Mouse (Mus musculus) intestine, embryonic 15.5 days (tissue): ENCODE measurements around the gene Galnt15. TPM values are rescaled to one million over a fixed set of nuclear protein-coding genes. Genes with fewer than 3 reads are reported as not detected.
"Not testable (repeated sequence)": the region's sequence is repeated elsewhere in the genome, so short reads cannot be mapped to it uniquely, and the experiment has no call there.

Experiments
- ATAC-seq: fragments of 200-750 bp; cut with Nextera tagmentation; 2 replicates; pipeline ENCODE4 v1.8.0; 2017; ENCODE audit warnings: moderate TSS enrichment, moderate library complexity
- H3K27ac ChIP-seq: fragments of 300-500 bp; sonication (generic); 2 replicates; pipeline ENCODE4 v1.5.1; 2015; ENCODE audit warnings: mild to moderate bottlenecking, inconsistent platforms
- H3K27me3 ChIP-seq: fragments of 300-500 bp; sonication (generic); replicated peaks from 2 replicates; pipeline ENCODE4 v1.6.1; 2015; ENCODE audit warnings: inconsistent platforms
- H3K36me3 ChIP-seq: fragments of 300-500 bp; sonication (generic); 2 replicates; pipeline ENCODE4 v1.6.1; 2015; ENCODE audit warnings: inconsistent platforms
- H3K4me1 ChIP-seq: fragments of 300-500 bp; sonication (generic); replicated peaks from 2 replicates; pipeline ENCODE4 v1.6.1; 2015; ENCODE audit warnings: inconsistent platforms
- H3K4me2 ChIP-seq: fragments of 300-500 bp; sonication (generic); replicated peaks from 2 replicates; pipeline ENCODE4 v1.6.1; 2015; ENCODE audit warnings: mild to moderate bottlenecking, inconsistent platforms
- H3K4me3 ChIP-seq: fragments of 300-500 bp; sonication (generic); replicated peaks from 2 replicates; pipeline ENCODE4 v1.5.1; 2015; ENCODE audit warnings: inconsistent platforms
- H3K9ac ChIP-seq: fragments of 300-500 bp; sonication (generic); 2 replicates; pipeline ENCODE4 v1.6.1; 2015; ENCODE audit warnings: inconsistent platforms
- H3K9me3 ChIP-seq: fragments of 300-500 bp; sonication (generic); 2 replicates; pipeline ENCODE4 v1.6.1; 2016; ENCODE audit warnings: inconsistent platforms
- WGBS: fragments of 180-500 bp; shearing (Covaris S2); methylation state at CpG from one replicate; pipeline ENCODE4 v1.1.7; 2015; 5-methylcytosine and 5-hydroxymethylcytosine counted together
- polyA plus RNA-seq: library from polyadenylated mRNA; unstranded; fragments of >200 nt; fragmentation: Nextera tagmentation; extraction: Ambion mirVana; gene quantifications from 2 replicates; pipeline ENCODE4 v1.2.1, GENCODE M21; 2015

The Galnt15 gene
- polyA plus RNA-seq, 1 experiment from 2014 or later = 0.05 TPM

DNA sequence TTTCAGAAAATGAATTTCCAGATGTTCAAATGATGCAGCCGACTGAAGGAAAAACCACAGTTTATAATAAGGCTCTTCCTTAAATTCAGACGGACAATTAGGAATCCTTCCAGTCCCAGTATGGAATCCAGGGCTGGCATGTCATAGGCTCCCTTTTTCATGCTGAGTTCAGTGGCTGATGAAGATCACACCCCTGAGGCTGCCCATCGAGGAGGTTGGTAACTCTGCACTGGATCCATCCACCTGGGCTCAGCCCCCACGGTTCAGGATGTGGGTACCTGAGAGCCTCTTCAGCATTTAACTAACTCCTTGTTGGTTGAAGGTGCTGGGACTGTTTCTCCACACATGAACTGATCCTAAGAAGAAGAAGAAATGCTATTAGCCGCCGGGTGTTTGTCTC lies 54.1 kb downstream of the Galnt15 start:
- Histone ChIP-seq H3K4me2 (no peak overlapping the region), H3K9ac (no peak overlapping the region), H3K9me3 (no peaks in the 10 kb centered on the region), H3K4me1 (0 out of 2 replicates have a peak, but pooled peaks cover 5% of the 10 kb centered on the region), H3K36me3 (peaks cover 12% of the 10 kb centered on the region), H3K4me3 (no peak overlapping the region), H3K27ac (no peak overlapping the region), H3K27me3 (no peaks in the 10 kb centered on the region)
- 92% methylated on average over 6 of the region's 6 CpGs for WGBS
- ATAC-seq = no peak

DNA sequence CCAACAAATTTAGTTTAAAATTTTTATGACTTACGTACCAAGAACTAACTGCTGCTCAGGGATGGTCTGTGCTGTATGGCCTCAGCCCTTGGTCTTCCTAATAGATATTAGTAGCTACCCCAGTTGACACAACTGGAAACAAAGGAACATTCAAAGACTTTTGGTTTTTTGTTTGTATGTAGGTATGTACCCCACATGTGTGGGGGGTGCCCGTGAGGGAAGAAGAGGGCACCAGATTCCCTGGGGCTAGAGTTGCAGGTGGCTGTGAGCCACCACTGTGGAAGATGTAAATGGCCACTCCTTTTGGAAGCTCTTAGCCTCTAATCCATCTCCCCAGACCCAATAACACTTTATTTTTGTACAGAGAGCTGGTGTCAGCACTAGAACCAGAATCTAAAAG lies 54.7 kb downstream of the Galnt15 start:
- no peak overlapping the region for H3K4me2 ChIP-seq
- 96% methylated on average over 2 of the region's 2 CpGs for WGBS
- no peak overlapping the region for H3K27ac ChIP-seq
- no peak overlapping the region for H3K4me3 ChIP-seq
- no peaks in the 10 kb centered on the region for H3K9me3 ChIP-seq
- peaks cover 12% of the 10 kb centered on the region for H3K36me3 ChIP-seq
- no peak overlapping the region for H3K9ac ChIP-seq
- no peak for ATAC-seq
- H3K27me3 ChIP-seq = no peaks in the 10 kb centered on the region
- H3K4me1 ChIP-seq = 0 out of 2 replicates have a peak, but pooled peaks cover 5% of the 10 kb centered on the region

DNA sequence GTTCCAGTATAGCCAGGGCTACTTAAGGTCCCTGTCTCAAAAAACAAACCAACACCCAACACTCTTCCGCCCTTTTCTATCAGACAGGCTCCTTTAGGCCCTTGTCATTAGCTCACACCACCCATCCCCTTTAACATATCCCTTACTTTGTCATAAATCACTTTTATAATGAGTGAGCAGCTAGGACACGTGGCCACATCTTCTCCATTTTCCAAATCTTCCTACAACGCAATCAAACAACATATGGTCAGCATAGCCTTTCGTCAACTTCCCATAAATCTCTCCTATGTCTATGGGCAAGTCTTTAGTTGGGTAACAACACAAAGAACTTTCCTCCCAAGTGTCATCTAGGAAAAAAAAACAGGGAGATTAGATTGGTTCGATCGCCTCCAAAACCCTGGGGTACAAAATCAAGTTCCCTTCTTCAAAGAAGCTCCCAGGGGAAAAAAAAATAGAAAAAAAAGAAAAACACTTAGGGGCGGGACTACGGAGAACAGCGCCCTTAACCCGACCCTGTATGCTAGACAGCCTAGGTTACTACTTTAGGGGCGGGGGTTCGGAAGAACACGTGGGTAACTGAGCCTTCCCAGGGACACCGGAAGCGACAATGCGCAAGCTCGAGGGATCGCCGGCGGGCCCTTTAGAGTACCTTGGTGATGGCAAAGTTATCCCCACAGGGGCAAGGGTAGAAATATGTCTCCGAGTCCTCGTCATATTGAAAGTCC lies 56.1 kb downstream of the Galnt15 start, which contains the start of gene Oxnad1:
Oxnad1 (plus strand) TSS at position 614 of the 725 bp plus-strand sequence.
- Histone ChIP-seq H3K36me3 (peaks cover 12% of the 10 kb centered on the region), H3K4me2 (peak within 1 kb of the TSS; percentile 56), H3K27ac (peak within 1 kb of the TSS; percentile 87), H3K4me3 (peak within 1 kb of the TSS; percentile 63), H3K4me1 (0 out of 2 replicates have a peak, but pooled peaks cover 5% of the 10 kb centered on the region), H3K9me3 (no peaks in the 10 kb centered on the region), H3K9ac (peak within 1 kb of the TSS; percentile 60), H3K27me3 (no peaks in the 10 kb centered on the region)
- peak; percentile 97 for ATAC-seq
- 2% methylated on average over 22 of the region's 22 CpGs for WGBS

DNA sequence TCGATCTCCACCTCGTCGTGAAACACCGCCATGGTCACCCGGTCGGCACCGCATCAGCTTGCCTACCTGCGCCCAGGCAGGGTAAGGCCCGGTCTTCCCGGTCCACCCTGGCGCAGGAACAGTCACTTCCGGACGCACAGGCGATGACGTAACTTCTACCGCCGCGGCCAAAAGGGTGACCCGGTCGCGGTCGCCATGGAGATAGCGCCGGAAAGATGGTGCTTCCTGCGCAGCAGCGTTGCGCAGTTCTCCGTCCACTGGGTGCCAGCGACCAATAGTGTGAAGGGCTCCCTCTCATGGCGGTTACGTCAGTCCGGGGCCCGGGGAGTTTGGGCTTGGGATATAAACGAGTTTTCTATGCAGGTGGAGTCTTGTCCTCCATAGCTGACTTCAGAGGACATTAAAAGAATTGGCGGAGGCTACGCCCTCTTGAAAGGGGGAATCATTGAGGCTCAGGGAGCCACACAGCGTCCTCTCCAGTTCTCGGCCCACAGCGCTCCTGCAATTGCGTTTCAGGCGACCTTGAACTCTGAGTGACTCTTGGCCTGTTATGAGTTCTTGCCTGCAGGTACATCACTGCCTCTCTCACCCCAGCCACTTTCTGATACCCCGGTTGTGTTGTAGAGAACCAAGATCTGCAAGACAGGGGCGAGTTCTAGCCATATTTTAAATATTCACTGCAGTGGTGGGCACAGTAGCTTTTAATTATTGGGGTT lies 56.9 kb downstream of the Galnt15 start, which contains the start of gene Dph3:
Dph3 (minus strand) TSS at position 244 of the 716 bp plus-strand sequence.
- Histone ChIP-seq H3K9me3 (no peaks in the 10 kb centered on the region), H3K4me1 (0 out of 2 replicates have a peak, but pooled peaks cover 5% of the 10 kb centered on the region), H3K4me2 (peak within 1 kb of the TSS; percentile 56), H3K9ac (peak within 1 kb of the TSS; percentile 60), H3K4me3 (peak within 1 kb of the TSS; percentile 63), H3K27ac (peak within 1 kb of the TSS; percentile 87), H3K27me3 (no peaks in the 10 kb centered on the region), H3K36me3 (peaks cover 12% of the 10 kb centered on the region)
- WGBS = under 1% methylated on average over 43 of the region's 43 CpGs
- peak; percentile 99 for ATAC-seq

DNA sequence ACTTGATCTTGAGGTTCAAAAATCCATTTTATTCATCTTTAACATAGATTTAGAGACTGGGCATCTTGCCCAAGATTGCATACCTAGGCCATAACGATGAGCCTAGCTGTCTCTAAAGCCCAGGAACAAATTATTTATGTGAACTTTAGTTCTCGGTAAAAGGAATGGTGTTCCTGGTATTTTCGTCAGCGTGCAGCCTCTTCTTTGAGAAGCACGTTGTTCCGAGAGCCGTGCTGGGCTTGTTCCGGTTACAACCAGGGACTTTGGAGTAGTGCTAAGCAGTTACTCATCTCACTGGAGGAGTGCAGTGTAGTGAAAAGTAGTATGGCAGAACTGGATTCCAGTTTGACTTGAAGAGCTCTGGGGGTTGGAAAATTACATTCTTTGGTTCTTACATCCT lies 57.4 kb downstream of the Galnt15 start:
- ATAC-seq = no peak

DNA sequence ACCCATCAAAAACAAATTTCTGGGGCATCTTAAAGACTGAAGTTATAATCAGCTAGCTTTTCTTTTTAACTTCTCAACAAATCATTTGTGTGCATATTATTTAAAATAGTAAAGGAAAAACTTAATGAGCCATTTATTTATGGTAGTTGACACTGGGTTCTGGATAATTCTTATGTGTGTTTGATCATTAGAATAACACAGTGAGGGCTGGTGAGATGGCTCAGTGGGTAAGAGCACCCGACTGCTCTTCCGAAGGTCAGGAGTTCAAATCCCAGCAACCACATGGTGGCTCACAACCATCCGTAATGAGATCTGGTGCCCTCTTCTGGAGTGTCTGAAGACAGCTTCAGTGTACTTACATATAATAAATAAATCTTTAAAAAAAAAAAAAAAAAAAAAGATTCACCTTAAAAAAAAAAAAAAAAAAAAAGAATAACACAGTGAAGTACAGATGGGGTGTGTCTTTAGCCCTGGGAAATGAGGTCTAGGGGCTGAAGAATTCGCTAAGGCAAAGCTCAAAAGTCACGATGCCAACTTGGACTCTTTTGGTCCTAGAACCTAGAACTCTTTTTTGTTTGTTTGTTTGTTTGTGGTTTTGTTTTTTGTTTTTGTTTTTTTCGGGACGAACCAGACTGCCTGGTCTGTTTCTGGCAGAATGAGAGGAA lies 58.9 kb downstream of the Galnt15 start:
- 90% methylated on average over 7 of the region's 7 CpGs for WGBS
- not testable (repeated sequence) for ATAC-seq

More for the DNA sequence above, 57.4 kb downstream of the Galnt15 start:
- H3K4me1 ChIP-seq = 0 out of 2 replicates have a peak, but pooled peaks cover 5% of the 10 kb centered on the region
- WGBS = 6% methylated on average over 8 of the region's 8 CpGs
- H3K27me3 ChIP-seq = no peaks in the 10 kb centered on the region
- peak overlapping the region; percentile 87 for H3K27ac ChIP-seq
- H3K9me3 ChIP-seq = no peaks in the 10 kb centered on the region
- H3K36me3 ChIP-seq = peaks cover 12% of the 10 kb centered on the region
- H3K4me2 ChIP-seq = peak overlapping the region; percentile 56
- H3K9ac ChIP-seq = peak overlapping the region; percentile 50
- peak overlapping the region; percentile 63 for H3K4me3 ChIP-seq

DNA sequence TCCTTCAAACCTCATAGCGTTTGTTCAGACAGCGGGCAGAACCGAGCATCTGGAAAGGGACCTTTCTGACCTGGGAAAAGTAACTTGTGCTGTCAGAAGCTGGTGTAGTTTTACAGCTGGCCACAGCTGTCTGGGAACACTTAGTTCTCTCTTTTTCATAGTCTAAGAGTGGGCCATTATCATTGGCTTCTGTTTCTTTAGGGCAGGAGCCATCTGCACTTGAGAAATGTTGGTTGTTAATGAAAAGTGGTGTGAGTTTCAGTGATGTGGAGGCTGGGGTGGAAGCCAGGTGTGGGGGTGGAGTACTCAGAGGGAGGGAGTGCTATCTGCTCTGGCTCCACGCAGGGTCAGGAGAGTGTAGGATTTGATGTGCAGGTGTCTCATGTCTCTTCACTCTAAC lies 62.3 kb downstream of the Galnt15 start:
- no peaks in the 10 kb centered on the region for H3K27me3 ChIP-seq
- 0 out of 2 replicates have a peak, but pooled peaks cover 8% of the 10 kb centered on the region for H3K4me1 ChIP-seq
- H3K4me3 ChIP-seq = no peak overlapping the region
- H3K27ac ChIP-seq = no peak overlapping the region
- no peak for ATAC-seq
- H3K4me2 ChIP-seq = no peak overlapping the region
- H3K9ac ChIP-seq = no peak overlapping the region
- peaks cover 9% of the 10 kb centered on the region for H3K36me3 ChIP-seq
- WGBS = 57% methylated on average over 4 of the region's 4 CpGs
- H3K9me3 ChIP-seq = no peaks in the 10 kb centered on the region

More for the DNA sequence above, 58.9 kb downstream of the Galnt15 start:
- H3K9ac ChIP-seq, H3K27ac ChIP-seq, H3K9me3 ChIP-seq, H3K27me3 ChIP-seq, H3K4me2 ChIP-seq, H3K36me3 ChIP-seq, H3K4me3 ChIP-seq, H3K4me1 ChIP-seq: not testable (repeated sequence)

DNA sequence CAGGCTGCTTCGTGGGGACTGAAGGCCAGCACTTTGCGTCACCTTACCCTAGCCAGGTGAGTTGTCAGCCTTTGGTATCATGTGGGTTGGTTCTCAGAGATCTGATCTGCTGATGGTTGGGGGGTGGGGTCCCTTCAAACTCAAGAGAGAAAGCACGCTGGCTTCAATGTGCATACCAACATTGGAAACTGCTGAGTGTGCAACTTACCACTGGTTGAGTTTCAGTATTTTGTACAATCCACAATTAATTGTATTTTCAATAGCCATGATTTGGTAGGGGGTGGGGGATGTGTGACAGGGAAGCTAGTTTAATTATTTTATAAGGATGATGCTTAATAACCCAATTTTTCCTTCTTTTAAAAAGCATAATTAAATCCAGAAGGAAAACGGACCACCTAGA lies 62.9 kb downstream of the Galnt15 start:
- 0 out of 2 replicates have a peak, but pooled peaks cover 8% of the 10 kb centered on the region for H3K4me1 ChIP-seq
- H3K27ac ChIP-seq = no peak overlapping the region
- H3K36me3 ChIP-seq = peaks cover 9% of the 10 kb centered on the region
- 87% methylated on average over 4 of the region's 4 CpGs for WGBS
- H3K27me3 ChIP-seq = no peaks in the 10 kb centered on the region
- no peaks in the 10 kb centered on the region for H3K9me3 ChIP-seq
- no peak overlapping the region for H3K4me2 ChIP-seq
- no peak overlapping the region for H3K9ac ChIP-seq
- ATAC-seq = no peak
- no peak overlapping the region for H3K4me3 ChIP-seq

DNA sequence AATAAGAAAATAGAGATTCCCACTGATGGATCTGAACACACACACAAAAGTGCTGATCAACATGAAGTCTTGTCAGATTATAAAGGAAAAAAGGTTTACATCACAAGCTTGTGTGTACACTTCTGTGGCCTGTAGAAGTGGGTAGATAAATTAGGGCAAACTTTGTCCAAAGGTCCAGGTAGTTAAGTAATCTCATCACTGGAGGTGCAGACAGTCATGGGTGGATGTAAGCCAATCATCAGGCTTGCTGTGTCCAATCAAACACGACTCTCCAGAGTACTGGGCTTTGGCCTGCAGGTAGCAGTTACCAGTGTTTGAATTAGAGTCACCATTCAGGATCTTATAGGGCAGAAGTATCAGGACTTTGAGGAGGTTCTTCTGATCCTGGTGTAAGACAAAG lies 64.2 kb downstream of the Galnt15 start:
- Histone ChIP-seq H3K36me3 (peaks cover 18% of the 10 kb centered on the region), H3K9ac (no peak overlapping the region), H3K4me3 (no peak overlapping the region), H3K27ac (no peak overlapping the region), H3K4me2 (no peak overlapping the region), H3K4me1 (0 out of 2 replicates have a peak, but pooled peaks cover 2% of the 10 kb centered on the region), H3K9me3 (no peaks in the 10 kb centered on the region), H3K27me3 (no peaks in the 10 kb centered on the region)
- WGBS = 62% methylated on average over 1 of the region's 1 CpGs
- no peak for ATAC-seq

DNA sequence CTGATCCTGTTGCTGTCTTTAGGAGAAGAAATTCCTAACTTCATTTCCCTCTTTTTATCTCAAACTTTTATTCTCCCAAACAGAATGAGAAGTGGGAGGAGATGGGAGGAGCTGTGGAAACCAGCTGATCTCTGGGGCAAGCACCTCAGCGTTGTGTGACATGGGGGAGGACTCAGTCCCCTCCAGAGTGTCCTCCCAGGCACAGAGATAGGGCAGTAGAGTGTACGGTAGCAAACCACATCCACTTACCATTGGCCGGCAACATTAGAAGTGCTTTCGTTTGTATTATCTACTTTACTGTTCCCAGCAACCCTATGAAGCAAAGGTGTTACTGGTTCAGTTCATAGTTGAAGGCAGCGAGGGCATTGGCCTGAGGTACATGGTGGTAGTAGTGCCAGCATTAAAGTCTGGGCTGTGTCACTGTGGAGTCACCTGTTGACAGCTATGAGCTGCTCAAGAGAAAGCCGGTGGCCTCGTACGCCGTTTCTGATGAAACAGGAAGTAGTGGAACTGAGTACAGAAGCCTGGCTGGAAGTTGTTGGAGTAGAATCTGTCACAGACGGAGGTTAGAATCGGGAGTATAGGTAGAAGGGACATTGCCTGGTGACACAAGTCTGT lies 64.8 kb downstream of the Galnt15 start:
- H3K9me3 ChIP-seq = no peaks in the 10 kb centered on the region
- no peak overlapping the region for H3K4me3 ChIP-seq
- no peak overlapping the region for H3K4me2 ChIP-seq
- H3K27me3 ChIP-seq = no peaks in the 10 kb centered on the region
- H3K27ac ChIP-seq = no peak overlapping the region
- H3K4me1 ChIP-seq = 0 out of 2 replicates have a peak, but pooled peaks cover 2% of the 10 kb centered on the region
- 85% methylated on average over 11 of the region's 11 CpGs for WGBS
- H3K36me3 ChIP-seq = peaks cover 20% of the 10 kb centered on the region
- ATAC-seq = no peak
- no peak overlapping the region for H3K9ac ChIP-seq

DNA sequence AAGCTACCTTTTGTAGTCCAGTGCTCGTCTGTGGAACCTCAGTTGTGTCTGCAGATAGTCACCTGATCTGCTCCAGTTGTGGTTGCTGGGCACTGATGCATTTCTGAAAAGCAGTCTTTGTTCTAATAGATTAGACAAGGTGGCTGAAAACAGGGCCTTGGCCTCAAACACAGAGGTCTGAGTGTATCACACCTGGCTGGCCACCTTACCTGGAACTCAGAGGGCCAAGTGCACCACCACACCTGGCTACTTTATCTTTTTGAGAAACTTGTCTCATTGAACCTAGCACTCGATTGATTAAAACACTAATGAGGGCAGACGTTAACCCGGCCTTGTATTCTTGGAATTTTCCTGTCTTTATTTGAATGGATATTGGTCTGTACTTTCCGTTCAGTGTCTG lies 66.9 kb downstream of the Galnt15 start:
- Histone ChIP-seq H3K9ac (no peak overlapping the region), H3K4me2 (no peak overlapping the region), H3K36me3 (peaks cover 34% of the 10 kb centered on the region), H3K4me1 (0 out of 2 replicates have a peak, but pooled peaks cover 2% of the 10 kb centered on the region), H3K27me3 (no peaks in the 10 kb centered on the region), H3K4me3 (no peak overlapping the region), H3K9me3 (no peaks in the 10 kb centered on the region), H3K27ac (no peak overlapping the region)
- ATAC-seq = no peak
- 85% methylated on average over 5 of the region's 5 CpGs for WGBS
